Mouse (Mus musculus): ENCODE results near the gene A930033H14Rik. TPM values are rescaled to one million over a fixed set of nuclear protein-coding genes. Genes with fewer than 3 reads are reported as not detected.

The A930033H14Rik gene
- polyA plus RNA-seq, 1 experiment from 2014 or later, result 1.8 TPM

DNA sequence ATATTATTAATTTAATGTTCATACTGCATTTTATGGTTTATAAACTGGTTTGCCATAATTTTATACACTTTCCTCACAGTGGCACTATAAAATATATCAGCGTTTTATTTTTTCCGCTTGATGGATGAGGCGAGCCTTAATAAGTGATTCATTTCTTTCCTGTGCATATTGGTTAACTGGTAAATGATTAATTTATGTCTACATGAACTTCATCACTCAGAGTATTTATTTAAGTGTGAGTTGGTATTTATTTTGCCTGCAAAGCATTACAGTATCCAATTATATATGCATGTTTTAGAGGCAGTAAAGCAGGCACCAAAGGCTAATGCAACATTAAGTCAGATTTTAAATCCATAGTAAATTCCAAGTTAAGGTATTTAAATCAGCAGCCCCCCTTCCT lies 47.1 kb downstream of the A930033H14Rik start:
- no peak overlapping the region for H3K4me3 ChIP-seq (ENCODE audit: low read length)
- H3K4me2 ChIP-seq (ENCODE audit: low read length), result no peak overlapping the region
- H3K36me3 ChIP-seq (ENCODE audit: control insufficient read depth, insufficient read depth, low read length), result no peaks in the 10 kb centered on the region
- no peaks in the 10 kb centered on the region for H3K27me3 ChIP-seq (replicated peaks; ENCODE audit: control insufficient read depth, insufficient read depth, low read length)
- no peak overlapping the region for H3K27ac ChIP-seq (ENCODE audit: low read depth, low read length)
- H3K9ac ChIP-seq (ENCODE audit: low read depth, low read length), result no peak overlapping the region
- no peaks in the 10 kb centered on the region for H3K9me3 ChIP-seq (ENCODE audit: control insufficient read depth, low read length)
- H3K4me1 ChIP-seq (ENCODE audit: control insufficient read depth, insufficient read depth, low read depth, low read length), result no peaks in the 10 kb centered on the region
- ATAC-seq, result no peak
- WGBS, result 92% methylated on average over 3 of the region's 3 CpGs

DNA sequence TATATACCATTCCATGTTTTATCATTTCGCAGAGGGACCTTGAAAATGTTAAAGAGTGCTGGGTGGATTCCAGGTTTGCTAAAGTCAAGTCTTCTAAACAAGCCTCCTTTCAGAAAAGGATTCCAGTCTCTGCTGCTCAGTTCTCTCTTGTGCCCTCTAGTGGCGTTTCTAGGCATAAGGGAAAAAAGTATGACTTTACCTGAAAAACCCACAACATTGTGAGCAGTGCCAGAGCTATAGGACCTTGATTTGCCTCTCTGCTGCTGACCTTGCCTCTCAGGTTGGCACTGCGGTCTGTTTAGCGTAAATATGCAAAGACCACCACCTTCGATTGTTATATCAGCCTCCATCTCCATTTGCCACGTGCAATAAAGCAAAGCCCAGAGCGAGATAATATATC lies 47.8 kb downstream of the A930033H14Rik start:
- H3K4me2 ChIP-seq (ENCODE audit: low read length), result no peak overlapping the region
- no peak overlapping the region for H3K4me3 ChIP-seq (ENCODE audit: low read length)
- H3K9me3 ChIP-seq (ENCODE audit: control insufficient read depth, low read length), result no peaks in the 10 kb centered on the region
- no peak overlapping the region for H3K9ac ChIP-seq (ENCODE audit: low read depth, low read length)
- no peaks in the 10 kb centered on the region for H3K27me3 ChIP-seq (replicated peaks; ENCODE audit: control insufficient read depth, insufficient read depth, low read length)
- H3K36me3 ChIP-seq (ENCODE audit: control insufficient read depth, insufficient read depth, low read length), result no peaks in the 10 kb centered on the region
- H3K27ac ChIP-seq (ENCODE audit: low read depth, low read length), result no peak overlapping the region
- ATAC-seq, result no peak
- 62% methylated on average over 7 of the region's 7 CpGs for WGBS
- no peaks in the 10 kb centered on the region for H3K4me1 ChIP-seq (ENCODE audit: control insufficient read depth, insufficient read depth, low read depth, low read length)

DNA sequence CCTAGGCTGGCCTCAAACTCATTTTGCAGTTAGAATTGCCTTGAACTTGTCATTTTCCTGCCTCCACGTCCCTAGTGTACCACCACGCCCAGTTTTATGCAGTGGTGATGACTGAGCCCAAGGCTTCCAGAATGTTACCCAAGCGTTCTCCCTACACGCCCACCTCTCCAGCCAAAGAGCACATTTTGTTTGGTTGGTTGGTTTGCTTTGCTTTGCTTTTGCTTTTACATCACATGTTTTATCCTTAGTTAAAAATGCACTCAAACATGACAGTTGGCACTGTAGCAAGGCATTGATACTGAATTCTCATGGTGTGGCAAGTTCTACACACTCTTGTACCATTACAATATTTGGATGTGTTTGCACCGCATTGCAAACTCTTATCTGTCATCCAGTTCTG lies 49.7 kb downstream of the A930033H14Rik start:
- H3K9me3 ChIP-seq (ENCODE audit: control insufficient read depth, low read length), result no peaks in the 10 kb centered on the region
- no peaks in the 10 kb centered on the region for H3K36me3 ChIP-seq (ENCODE audit: control insufficient read depth, insufficient read depth, low read length)
- ATAC-seq, result no peak
- no peaks in the 10 kb centered on the region for H3K4me1 ChIP-seq (ENCODE audit: control insufficient read depth, insufficient read depth, low read depth, low read length)
- H3K4me2 ChIP-seq (ENCODE audit: low read length), result no peak overlapping the region
- no peak overlapping the region for H3K9ac ChIP-seq (ENCODE audit: low read depth, low read length)
- H3K27me3 ChIP-seq (replicated peaks; ENCODE audit: control insufficient read depth, insufficient read depth, low read length), result no peaks in the 10 kb centered on the region
- 92% methylated on average over 5 of the region's 5 CpGs for WGBS
- H3K4me3 ChIP-seq (ENCODE audit: low read length), result no peak overlapping the region
- no peak overlapping the region for H3K27ac ChIP-seq (ENCODE audit: low read depth, low read length)

- WGBS, result 85% methylated on average over 5 of the region's 5 CpGs
- Histone ChIP-seq H3K27ac (ENCODE audit: low read depth, low read length) (no peak overlapping the region), H3K9me3 (ENCODE audit: control insufficient read depth, low read length) (no peaks in the 10 kb centered on the region), H3K4me3 (ENCODE audit: low read length) (no peak overlapping the region), H3K4me1 (ENCODE audit: control insufficient read depth, insufficient read depth, low read depth, low read length) (no peaks in the 10 kb centered on the region), H3K27me3 (replicated peaks; ENCODE audit: control insufficient read depth, insufficient read depth, low read length) (no peaks in the 10 kb centered on the region), H3K9ac (ENCODE audit: low read depth, low read length) (no peak overlapping the region), H3K4me2 (ENCODE audit: low read length) (no peak overlapping the region), H3K36me3 (ENCODE audit: control insufficient read depth, insufficient read depth, low read length) (no peaks in the 10 kb centered on the region)
- no peak for ATAC-seq
Measured at GRCm38 (mm10) chr10:69162577-69162976, 50.3 kb downstream of the A930033H14Rik start.

GRCm38 (mm10) chr10:69161503-69161902 lies 51.4 kb downstream of the A930033H14Rik start:
- Histone ChIP-seq H3K9ac (ENCODE audit: low read depth, low read length) (no peak overlapping the region), H3K4me2 (ENCODE audit: low read length) (no peak overlapping the region), H3K36me3 (ENCODE audit: control insufficient read depth, insufficient read depth, low read length) (no peaks in the 10 kb centered on the region), H3K4me1 (ENCODE audit: control insufficient read depth, insufficient read depth, low read depth, low read length) (no peaks in the 10 kb centered on the region), H3K9me3 (ENCODE audit: control insufficient read depth, low read length) (no peaks in the 10 kb centered on the region), H3K27me3 (replicated peaks; ENCODE audit: control insufficient read depth, insufficient read depth, low read length) (no peaks in the 10 kb centered on the region), H3K4me3 (ENCODE audit: low read length) (no peak overlapping the region), H3K27ac (ENCODE audit: low read depth, low read length) (no peak overlapping the region)
- 86% methylated on average over 3 of the region's 3 CpGs for WGBS
- no peak for ATAC-seq

GRCm38 (mm10) chr10:69160877-69161276 lies 52.0 kb downstream of the A930033H14Rik start:
- 88% methylated on average over 2 of the region's 2 CpGs for WGBS
- H3K4me1 ChIP-seq (ENCODE audit: control insufficient read depth, insufficient read depth, low read depth, low read length), result no peaks in the 10 kb centered on the region
- ATAC-seq, result no peak
- H3K4me2 ChIP-seq (ENCODE audit: low read length), result no peak overlapping the region
- H3K9ac ChIP-seq (ENCODE audit: low read depth, low read length), result no peak overlapping the region
- no peak overlapping the region for H3K27ac ChIP-seq (ENCODE audit: low read depth, low read length)
- no peaks in the 10 kb centered on the region for H3K27me3 ChIP-seq (replicated peaks; ENCODE audit: control insufficient read depth, insufficient read depth, low read length)
- H3K4me3 ChIP-seq (ENCODE audit: low read length), result no peak overlapping the region
- H3K36me3 ChIP-seq (ENCODE audit: control insufficient read depth, insufficient read depth, low read length), result no peaks in the 10 kb centered on the region
- H3K9me3 ChIP-seq (ENCODE audit: control insufficient read depth, low read length), result no peaks in the 10 kb centered on the region

Other genes starting within 250 kb of the A930033H14Rik start
- gene Rhobtb1, start 61.7 kb downstream of the A930033H14Rik start, polyA plus RNA-seq (2015; fragmentation: Nextera tagmentation; extraction: Ambion mirVana), result 11.4 and 13.3 TPM in 2 replicates
- 82.9 and 89.3 TPM in 2 replicates for gene Cdk1, start 139.8 kb upstream of the A930033H14Rik start, polyA plus RNA-seq (2015; fragmentation: Nextera tagmentation; extraction: Ambion mirVana)
- 69.3 and 74.7 TPM in 2 replicates for gene Ank3, start 185.7 kb upstream of the A930033H14Rik start, polyA plus RNA-seq (2015; fragmentation: Nextera tagmentation; extraction: Ambion mirVana)